Mouse (Mus musculus): ENCODE data around the gene Cys1. TPM values are rescaled to one million over a fixed set of nuclear protein-coding genes. Genes with fewer than 3 reads are reported as not detected.
"Not testable (repeated sequence)": the region's sequence is repeated elsewhere in the genome, so short reads cannot be mapped to it uniquely, and the experiment has no call there.

Cys1 gene
- 1 to 10 TPM; 7.4 to 8.3 TPM for total RNA-seq (2021)
- long read RNA-seq, experiment 1, partial matches to known transcripts: 2 of 7 reads
- long read RNA-seq, experiment 1, other reads (novel, unspliced or antisense): 0 of 7 reads
- long read RNA-seq, experiment 2, partial matches to known transcripts: 2 of 5 reads
- long read RNA-seq, experiment 2, other reads (novel, unspliced or antisense): 1 of 5 reads

DNA sequence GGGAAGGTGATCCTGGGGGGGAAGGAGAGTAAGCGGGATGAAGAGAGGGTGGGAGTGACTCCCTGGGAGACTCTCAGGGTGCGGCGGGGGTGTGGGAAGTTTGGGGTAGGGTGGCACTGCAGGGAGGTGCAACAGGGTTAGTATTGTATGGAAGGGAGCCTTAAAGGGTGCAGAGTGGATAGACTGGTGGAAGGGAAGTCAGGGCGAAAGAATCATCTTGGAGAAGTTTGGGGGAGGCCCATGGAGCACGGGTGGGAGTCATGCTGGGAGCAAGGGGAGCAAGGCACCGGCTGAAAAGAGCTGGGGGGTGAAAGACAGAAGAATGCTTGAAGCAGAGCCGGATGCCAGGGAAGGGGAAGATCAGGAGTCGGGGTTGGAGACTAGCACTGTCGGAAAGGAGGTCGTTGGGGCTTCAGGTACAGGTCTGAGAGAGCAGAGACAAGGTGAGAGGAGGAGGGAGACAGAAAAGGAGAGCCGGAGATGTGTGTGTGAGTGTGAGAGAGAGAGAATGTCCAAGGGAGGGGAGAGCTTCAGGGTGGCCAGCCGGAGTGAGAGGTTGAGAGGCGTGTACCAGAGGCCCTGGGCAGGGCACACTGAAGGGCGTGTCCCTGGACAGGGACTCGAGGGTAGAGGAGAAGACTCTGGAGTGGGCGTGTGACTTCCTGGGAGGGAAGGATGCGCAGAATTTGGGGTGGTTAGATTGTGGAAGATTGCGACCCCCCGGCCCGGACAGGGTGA, at the start of gene Cys1:
Cys1 (minus strand) TSS at position 528 of the 738 bp plus-strand sequence.
- peak; percentile 32 for DNase-seq

DNA sequence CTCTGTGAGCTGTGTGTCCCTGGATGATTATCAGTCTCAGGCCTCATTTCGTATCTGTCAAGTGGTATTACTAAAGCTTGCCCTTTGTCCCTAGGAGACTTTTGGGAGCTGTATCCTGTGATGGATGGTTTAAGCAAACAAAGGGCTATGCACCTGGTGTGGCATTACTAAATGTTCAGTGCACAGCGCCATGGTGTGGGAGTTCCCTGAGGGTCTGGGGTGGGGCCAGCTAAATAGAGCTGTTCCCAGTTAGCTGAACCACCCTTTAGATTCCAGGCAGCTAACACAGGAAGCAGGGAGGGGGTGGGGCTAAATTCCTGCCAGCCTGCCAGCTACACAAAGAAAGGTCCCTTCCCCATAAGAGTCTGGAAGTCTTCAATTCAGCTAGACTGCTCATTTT, 42.8 kb upstream of the Cys1 start:
- DNase-seq: no peak

DNA sequence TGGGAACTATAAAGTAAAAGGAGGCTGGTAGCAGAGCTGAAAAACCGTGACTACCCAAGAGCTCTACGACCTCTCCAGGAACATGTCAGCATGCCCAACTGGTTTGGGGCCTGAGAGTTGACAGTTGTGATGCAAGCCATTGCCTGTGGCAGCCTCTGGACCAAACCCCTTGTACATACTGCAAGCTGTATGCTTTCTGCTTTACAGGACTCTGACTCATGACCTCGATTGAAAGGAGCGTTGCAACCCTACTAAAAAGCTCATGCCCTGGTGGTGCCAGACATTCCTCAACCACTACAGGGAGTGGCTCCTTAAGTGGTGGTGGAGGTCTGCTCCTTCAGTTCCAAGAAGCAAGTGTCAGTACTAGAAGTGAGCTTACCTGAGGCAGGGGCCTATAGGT, 42.2 kb upstream of the Cys1 start:
- no peak for DNase-seq

DNA sequence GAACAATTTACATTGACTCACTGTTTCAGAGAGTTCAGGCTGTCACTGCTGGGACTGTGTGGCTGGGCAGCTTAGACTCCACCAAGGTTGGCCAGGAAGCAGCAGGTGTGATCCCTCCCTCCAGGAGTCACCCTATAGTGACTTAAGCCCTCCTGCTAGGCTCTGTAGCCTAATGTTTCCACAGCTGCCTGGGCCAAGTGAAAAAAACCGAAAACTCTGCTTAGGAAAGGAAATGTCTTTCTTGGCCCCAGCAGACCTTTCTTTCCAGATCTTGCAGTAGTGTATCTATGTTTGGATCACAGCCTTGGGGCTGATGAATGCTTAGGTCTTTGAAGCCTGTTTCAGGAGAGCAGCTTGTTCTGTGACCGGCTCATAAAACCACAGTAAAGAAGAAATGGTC, 41.8 kb upstream of the Cys1 start:
- no peak for DNase-seq

DNA sequence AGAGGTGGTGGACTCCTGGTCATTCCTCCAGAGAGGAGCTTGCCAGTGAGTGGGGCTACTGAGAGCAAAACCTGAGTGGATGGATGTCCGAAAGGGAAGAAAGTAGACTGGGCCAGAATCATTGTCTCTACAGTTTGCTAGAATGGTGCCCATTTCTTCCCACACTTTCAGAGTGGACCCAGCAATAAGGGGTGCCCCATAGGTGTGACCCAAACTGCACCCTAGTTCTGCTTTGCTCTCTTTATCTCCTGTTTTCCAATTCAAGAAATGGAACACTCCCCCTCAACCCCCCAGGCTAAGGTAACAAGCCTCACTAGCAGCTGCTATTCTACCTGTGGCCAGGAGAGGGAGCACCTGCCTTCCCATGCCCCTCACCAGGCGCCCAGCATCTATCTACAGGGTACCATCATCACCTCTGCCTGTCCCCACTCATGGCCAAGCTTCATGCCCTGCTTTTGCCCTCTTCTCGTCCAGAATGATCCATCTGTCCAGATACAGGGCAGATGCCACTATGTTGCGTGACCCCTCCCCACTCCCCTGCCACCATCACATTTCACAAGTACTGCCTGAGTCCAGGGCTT, 35.2 kb upstream of the Cys1 start:
- peak; percentile 47 for DNase-seq

DNA sequence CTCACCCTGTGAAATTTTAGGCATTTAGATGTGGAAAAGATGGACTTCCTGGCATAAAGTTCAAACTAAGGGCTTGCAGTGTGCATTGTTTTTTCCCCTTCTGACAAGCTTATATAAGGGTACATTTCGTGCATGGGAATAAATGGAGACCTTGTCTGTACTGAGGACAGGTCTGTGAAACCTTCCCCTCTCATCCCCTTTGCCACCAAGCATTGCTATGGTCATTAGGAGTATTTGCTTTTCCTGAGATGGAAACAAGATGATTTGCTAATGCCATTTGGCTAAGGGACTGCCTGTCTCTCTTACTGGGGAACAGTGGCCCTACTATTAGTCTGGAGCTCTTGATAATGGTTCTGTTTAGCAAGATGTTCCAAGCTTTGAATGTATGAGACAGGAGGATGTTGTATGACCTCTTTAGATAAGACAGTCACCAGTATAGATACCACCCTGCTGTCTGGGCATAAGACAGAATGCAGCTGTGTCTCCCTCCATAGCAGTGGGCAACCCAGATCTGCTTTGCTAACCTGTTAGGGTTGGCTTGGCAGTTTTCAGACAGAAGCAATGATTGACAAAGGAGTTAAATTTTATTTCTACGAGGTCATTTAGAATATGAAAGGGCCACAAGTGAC, 33.8 kb upstream of the Cys1 start:
- no peak for DNase-seq

DNA sequence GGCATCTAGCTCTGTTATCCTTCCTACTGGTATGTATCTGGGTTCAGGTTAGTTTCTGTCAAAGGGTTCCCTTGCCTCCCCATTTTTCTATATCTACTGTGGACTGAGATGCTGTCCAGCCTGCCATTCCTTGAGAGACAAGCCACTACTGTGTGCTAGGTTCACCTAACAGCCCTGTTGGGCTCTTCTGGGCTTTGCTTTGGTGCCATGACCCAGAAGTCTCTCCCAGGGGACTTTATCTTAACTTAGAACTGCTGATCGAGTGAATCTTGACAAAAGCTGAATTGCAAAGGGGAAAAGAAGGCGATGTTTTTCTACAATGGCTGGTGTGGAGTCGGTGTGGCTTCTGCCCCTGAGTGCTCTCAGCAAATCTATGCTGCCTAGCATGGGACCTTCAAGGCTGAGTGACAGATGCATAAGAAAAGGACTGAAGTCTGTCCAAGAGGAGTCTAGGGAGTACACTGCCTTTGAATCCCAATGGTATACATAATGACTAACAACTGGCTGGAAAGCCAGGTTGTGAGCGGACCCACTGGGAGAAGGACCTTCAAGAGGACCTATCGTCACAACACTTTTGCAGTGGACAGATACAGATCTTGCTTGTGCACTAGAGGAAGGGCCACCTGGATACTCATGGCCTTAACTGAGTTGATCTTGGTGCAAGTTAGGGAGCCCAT, 33.1 kb upstream of the Cys1 start:
- no peak for DNase-seq

DNA sequence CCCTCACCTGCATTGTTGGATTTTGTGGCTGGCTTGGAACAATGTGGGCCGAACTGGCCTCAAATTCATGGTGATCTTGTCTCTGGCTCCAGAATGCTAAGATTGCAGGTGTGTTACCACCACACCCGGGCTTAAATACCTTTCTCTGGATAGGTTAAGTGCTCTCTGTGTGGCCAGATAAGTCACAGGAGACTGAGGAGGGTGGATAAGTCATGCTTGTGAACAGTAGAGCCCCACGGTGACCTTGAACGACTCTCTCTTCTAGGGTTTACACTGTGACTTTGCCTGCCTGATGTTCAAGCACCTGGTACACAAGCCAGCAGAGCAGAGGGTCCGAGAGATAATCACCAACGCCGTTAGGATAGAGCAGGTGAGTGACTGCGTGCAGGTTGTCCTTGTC, 30.8 kb upstream of the Cys1 start:
- DNase-seq: no peak

DNA sequence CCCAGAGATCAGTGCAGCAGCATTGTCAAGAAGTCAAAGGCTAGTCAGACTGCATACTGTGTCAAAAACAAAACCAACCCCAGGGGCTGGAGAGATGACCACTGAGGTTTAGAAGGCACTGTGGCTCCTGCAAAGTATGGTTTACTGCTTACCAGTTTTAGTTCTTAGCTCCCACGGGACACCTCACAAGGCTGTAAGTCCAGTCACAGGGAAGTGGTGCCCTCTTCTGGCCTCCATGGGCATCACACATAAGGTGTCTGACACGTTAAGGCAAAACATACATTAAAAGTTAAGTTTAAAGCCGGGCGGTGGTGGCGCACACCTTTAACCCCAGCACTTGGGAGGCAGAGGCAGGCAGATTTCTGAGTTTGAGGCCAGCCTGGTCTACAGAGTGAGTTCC, 29.1 kb upstream of the Cys1 start:
- DNase-seq: no peak

DNA sequence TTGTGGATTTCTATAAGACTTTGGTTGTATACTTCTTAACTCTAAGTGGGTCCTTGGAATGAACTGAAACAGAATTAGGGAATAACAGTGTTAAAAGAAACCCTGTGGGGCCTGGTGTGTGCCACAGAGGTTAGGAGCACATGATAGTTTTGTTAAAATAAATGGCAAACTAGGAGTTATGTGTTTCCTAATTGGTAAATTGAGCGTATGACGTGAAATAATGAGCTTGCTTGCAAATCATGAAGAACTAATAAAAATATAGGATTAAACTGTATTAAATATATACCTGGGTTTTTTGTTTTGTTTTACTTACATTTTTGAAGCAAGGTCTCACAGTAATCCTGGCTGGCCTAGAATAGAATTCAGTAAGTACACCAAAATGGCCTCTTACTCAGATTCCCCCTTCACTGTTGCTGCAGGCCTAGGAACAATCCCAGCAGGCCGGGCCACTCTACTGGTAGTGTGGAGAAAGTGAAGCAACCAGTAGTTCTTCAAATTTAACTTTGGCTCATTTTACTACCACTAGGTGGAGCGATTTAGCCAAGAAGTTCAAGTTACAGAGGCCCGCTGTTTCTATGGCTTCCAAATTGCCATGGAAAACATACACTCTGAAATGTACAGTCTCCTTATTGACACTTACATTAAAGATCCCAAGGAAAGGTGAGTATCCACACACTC, 28.4 kb upstream of the Cys1 start:
- peak; percentile 42 for DNase-seq

DNA sequence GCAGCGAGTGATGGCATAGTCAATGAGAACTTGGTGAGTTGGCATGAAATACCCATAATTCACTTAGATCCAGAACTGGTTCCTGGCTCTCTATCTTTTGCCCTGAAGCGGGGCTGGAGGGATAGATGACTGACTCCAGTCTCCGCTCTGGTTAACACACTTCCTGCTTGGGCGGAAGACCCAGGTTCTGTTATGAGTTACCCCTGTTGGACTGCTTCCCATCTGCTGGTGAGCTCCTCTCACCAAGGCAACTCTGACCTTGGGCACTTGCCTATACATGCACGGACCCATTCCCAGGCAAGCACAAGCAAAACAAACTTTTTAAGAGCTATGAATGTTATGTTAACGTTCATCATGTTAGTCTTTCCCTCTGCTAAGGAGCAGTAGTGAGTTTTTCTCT, 27.8 kb upstream of the Cys1 start:
- DNase-seq: no peak

DNA sequence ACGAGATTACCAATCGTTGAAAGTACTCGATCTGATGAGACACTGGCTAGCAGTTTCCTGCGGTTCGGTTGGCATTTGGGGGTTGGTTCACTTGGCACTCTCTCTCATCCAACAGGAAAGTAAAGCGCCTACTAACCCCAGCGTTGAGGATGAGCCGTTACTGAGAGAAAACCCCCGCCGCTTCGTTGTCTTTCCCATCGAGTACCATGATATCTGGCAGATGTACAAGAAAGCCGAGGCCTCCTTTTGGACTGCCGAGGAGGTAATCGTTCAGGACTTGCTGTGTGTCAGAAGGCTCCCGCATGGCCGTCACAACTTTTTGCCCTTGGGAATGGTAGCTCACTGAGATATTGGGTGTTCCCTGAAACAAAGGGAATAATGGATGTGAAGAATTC, 27.2 kb upstream of the Cys1 start:
- no peak for DNase-seq

DNA sequence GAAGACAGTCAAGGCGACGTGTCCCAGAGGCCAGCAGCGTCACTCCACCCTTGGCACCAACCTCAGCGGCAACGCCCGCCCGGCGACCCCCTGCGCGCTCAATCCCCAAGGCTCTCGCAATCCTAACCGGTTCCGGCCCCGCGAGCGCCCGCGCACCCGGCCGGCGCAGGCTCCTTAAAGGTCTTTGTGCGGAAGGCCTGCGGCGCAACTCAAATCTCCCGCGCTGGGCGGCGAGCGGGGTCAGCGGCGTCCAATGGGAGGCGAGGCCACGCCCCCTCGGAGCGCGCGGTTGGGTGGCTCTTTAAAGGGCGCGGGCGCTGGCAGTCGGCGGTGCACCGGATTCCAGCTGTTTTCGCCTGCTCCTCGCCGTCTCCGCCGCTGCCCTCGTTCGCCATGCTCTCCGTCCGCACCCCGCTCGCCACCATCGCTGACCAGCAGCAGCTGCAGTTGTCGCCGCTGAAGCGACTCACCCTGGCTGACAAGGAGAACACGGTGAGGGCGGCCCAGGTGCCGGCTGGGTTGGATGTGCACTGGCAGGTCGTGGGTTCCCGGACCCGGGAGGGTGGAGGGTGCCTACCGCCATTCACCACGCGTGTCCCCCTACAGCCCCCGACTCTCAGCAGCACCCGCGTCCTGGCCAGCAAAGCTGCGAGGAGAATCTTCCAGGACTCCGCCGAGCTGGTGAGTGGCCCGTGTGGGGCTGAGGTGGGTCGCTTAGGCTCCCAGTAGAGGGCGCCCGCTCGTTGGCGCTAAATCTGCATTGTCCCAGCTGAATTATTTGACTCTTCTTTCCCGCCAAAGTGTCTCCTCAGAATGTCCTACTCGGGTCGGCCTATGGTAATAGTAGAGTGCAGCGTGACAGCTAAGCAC, 26.6 kb upstream of the Cys1 start, which contains the start of gene Rrm2:
Rrm2 (plus strand) TSS at position 288 of the 870 bp plus-strand sequence.
- DNase-seq: peak; percentile 98

DNA sequence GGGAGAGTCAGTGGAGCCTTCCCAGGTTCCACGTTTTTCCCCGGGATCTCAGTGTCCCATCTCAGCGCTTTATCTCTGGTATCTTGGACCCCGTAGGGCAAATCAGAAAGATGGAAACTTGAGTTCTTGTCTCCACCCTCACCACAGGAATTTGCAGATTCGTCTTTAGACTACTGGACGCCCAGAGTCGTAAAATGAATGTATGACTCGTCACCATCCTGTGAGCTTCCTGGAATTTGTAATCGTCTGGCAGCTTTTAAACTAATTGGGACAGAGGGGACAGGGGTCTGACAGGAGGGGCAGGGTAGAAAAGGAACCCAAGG, 25.8 kb upstream of the Cys1 start:
- DNase-seq: no peak

DNA sequence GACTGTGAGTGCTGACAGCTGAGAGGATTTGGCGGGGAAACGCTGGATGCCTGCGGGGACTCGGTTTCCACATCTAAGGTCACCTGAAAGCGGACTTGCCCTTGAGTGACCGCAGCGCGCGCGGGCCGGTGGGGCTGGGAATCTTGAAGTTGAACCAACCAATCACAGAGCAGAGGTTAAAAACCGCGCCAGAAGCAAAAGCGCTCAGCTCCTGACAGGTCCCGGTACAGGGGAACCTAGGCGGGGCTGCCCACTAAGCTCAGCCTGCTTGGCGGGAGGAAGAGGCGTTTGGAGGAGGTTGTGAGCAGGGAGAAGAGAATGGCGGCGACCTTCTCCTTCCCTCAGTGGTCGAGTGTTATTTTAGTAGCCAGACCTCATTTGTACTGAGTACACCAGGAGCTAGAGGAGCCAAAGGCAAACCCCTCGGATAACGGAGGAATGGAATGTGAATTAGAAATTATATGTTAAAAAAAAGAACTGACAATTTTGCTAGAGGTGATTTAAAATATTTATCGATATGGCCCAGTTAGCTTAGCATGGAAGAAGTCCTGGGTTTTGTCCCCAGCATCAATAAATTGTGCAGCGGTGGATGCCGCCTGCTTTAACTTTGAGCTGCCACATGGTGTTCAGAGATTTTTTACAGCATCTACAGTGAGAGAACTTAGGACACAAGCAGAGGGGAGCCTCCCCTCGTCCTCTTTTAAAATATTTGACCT, 25.3 kb upstream of the Cys1 start:
- no peak for DNase-seq

DNA sequence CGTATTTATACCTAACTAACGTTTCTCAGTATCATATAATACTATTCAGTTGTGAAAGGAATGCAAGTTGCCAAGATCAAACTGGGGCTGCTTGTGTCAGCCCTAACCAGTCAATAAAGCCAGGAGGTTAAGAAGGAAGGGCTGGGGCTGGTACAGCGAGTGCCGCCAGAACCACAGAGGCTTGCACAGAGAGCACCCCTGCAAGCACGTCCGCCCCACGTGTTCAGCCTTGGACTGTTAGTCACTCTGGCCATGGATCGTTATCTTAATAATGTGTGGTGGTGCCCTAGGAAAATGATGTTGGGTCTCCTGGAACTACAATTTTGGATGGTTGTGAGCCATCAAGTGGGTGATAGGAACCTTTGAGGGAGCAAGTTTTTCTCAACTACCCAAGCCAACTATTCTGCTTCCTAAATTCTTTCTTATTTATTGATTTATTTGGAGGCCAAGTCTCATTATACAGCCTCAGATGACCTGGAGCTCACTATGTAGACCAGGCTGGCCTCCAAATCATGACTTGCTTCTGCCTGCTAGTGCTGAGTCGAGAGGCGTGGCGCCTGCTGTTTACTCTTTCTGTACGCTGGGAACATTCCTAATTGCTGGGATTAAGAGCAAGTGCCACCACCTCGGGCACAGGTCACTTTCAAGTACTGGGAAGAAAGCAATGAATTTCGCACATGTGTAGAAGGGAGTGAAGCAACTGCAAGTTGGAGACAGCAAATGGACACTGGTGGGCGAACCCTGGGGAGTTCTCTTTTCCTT, 24.1 kb upstream of the Cys1 start:
- no peak for DNase-seq

DNA sequence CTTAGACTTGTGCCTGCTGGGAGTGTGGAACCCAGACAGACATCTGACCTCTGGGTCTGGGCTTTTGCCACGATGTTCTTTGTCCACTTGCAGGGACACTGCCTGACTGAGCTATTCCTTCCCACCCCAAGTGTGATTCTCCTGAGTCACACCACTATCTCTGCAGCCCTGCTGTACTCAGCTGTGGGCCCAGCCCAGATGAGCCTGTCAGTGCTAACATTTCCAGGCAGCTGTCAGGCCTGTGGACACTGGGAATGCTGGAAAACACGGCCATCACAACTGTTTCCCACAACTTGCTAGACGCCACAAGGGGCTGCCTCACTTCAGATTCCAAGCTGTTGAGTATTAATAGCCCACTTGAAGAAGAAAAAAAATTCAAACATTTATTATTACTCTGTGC, 21.4 kb upstream of the Cys1 start:
- DNase-seq: no peak

DNA sequence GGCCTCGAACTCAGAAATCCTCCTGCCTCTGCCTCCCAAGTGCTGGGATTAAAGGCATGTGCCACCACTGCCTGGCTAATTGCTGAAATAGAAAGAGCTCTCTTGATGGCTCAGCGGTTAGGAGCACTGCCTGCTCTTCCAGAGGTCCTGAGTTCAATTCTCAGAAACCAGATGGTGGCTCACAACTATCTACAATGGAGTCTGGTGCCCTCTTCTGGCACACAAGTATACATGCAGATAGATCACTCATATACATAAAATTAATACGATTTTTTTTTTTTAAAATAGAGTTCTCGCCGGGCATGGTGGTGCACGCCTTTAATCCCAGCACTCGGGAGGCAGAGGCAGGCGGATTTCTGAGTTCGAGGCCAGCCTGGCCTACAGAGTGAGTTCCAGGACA, 20.0 kb upstream of the Cys1 start:
- not testable (repeated sequence) for DNase-seq

DNA sequence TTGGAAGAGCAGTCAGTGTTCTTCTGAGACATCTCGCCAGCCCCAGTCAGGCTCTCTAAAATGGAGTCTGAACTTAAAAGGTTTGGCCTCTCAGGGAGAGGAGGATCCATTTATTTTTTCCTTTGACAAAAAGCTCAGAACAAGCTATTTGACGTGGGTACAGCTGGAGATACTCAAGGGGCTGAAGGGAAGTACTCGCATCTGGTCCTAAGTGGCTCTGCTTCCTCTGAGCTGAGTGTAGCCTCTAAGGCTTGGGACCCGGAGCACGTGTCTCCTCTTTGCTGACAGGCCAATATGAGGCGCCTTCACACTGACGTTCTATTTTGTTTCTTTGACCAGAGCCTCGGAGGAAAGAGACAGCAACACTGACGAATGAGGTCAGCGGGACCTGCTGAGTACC, 18.0 kb upstream of the Cys1 start:
- DNase-seq: no peak

DNA sequence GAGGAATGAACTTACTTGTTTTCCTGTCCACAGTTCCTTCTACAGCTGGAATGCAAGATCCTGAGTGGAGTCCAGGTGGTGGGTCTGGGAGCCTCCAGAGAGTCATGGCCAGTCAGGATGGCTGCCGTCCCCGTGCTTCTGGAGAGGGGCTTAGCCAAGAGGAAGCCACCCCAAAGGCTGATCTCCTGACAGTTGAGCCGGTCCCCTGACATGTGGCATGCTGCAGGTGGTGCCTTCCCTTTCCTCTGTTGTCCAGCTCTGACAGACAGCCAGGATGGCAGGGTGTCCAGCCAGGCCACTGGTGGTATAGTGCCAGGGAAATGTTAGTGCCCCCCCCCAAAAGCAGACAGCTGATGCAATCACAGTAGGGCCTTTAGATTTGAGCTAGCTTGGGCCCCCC, 16.9 kb upstream of the Cys1 start:
- no peak for DNase-seq
